In the genomic region with DNA sequence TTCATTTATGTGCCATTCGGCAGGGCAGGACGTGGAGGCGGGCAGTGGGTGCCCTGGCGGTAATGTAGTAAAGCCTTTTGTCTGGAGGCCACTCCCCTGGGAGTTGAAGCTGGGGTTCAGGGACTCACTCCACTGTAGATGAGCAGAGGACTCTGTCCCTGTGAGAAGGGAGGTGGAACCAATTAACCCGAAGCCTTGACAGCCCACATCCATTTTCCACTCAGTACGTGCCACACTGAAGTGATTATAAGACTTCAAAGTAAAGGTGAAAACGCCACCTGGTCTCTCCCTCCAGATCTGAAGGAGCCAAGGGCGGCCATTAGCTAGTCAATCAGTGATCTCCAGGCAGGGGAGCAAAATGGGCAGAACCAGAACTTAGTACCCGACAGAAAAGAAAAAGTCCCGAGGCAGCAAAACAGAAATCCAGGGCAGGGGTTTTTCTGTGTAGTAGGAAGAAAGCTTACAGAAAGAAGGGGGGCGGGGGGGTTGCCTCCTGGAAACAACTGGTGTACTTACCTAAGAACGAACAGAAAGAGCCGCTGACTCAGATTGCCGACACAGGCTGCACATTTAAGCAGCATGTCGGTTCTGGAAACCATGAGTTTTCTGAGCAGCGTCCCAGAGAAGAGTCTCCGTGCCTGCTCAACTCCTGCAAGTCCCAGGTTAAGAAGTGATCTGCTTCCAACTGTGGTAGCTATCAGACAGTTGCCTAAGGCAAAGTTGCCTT, we compare ENCODE assay signal across 7 mouse cellular contexts. TPM values are rescaled to one million over a fixed set of nuclear protein-coding genes. Genes with fewer than 3 reads are reported as not detected.
DNase-seq lines count a peak whose midpoint lies in the region; ATAC-seq and TF ChIP-seq lines count a peak whose summit lies in the region.

Slc11a2 (minus strand) TSS at position 677 of the 727 bp plus-strand sequence.

- H3K9ac ChIP-seq in MEL (ENCODE audit: control insufficient read depth, low read depth, low read length, poor library complexity, severe bottlenecking): peak within 1 kb of the TSS; percentile 70
- H3K9ac ChIP-seq in intestine, embryonic 15.5 days: peak within 1 kb of the TSS; percentile 49; the same call in 1 of the 2 replicates
- H3K9ac ChIP-seq in limb, embryonic 14.5 days (ENCODE audit: low read depth, low read length, severe bottlenecking): peak within 1 kb of the TSS; percentile 43; the same call in 1 of the 2 replicates
- H3K9ac ChIP-seq in neural tube, embryonic 14.5 days (replicated peaks; ENCODE audit: low read depth, low read length): no peak within 1 kb of the TSS

- peaks cover 0 to 15% of the 10 kb centered on the region in 2 experiments; a peak in 2 of 4 replicates for H3K36me3 ChIP-seq in MEL (ENCODE audit: control insufficient read depth in 1 of 2, insufficient read depth in 2 of 2, low read length in 2 of 2)
- no peaks in the 10 kb centered on the region for H3K36me3 ChIP-seq in intestine, embryonic 15.5 days
- no peaks in the 10 kb centered on the region for H3K36me3 ChIP-seq in limb, embryonic 14.5 days (ENCODE audit: control insufficient read depth, insufficient read depth, low read length)
- H3K36me3 ChIP-seq in neural tube, embryonic 14.5 days (ENCODE audit: control insufficient read depth, insufficient read depth, low read length): no peaks in the 10 kb centered on the region

- TF ChIP-seq EP300 in MEL (IDR thresholded peaks at IDR 0.05; ENCODE audit: low read depth in 1 of 2, low read length in 2 of 2): no peak

- intact Hi-C loops in gastrocnemius, postnatal 14 days (cut with DNase I; ENCODE audit: low total_unique reads): no loop called here

- ATAC-seq in intestine, embryonic 15.5 days: peak; percentile 38
- no peak for ATAC-seq in limb, embryonic 14.5 days (ENCODE audit: low FRiP score, low read depth)
- no peak for ATAC-seq in neural tube, embryonic 14.5 days (ENCODE audit: low read depth)

- no peak for DNase-seq in MEL (ENCODE audit: low read depth, low spot score)
- no peak for DNase-seq in gastrocnemius, postnatal 14 days
- no peak for DNase-seq in limb, embryonic 14.5 days (ENCODE audit: low spot score)
- no peak for DNase-seq in right cerebral cortex, postnatal 10 days (ENCODE audit: low spot score in 2 of 2)

- WGBS in intestine, embryonic 15.5 days: 21% methylated on average over 17 of the region's 17 CpGs
- 7% methylated on average over 17 of the region's 17 CpGs for WGBS in limb, embryonic 14.5 days
- 29% methylated on average over 17 of the region's 17 CpGs for WGBS in neural tube, embryonic 14.5 days

- H3K27ac ChIP-seq in MEL (ENCODE audit: control insufficient read depth, low read depth, low read length): no peak within 1 kb of the TSS
- H3K27ac ChIP-seq in bone marrow macrophage, adult 2 months (ENCODE audit: insufficient read depth, low read depth, low read length): no peak within 1 kb of the TSS
- H3K27ac ChIP-seq in intestine, embryonic 15.5 days: peak within 1 kb of the TSS; percentile 37; the same call in 1 of the 2 replicates
- H3K27ac ChIP-seq in limb, embryonic 14.5 days (replicated peaks; ENCODE audit: low read depth, low read length): no peak within 1 kb of the TSS
- no peak within 1 kb of the TSS for H3K27ac ChIP-seq in neural tube, embryonic 14.5 days (ENCODE audit: low read depth, low read length)

- TF ChIP-seq CTCF in MEL (IDR thresholded peaks at IDR 0.05 in 2 of 3, conservative IDR thresholded peaks at IDR 0.05 in 1 of 3; ENCODE audit: control insufficient read depth in 1 of 3, insufficient read depth in 1 of 3, low read depth in 2 of 3, low read length in 3 of 3, poor library complexity in 1 of 3, severe bottlenecking in 1 of 3): no peak
- TF ChIP-seq CTCF in bone marrow macrophage, adult 2 months (IDR thresholded peaks at IDR 0.05; ENCODE audit: low read depth, low read length): no peak

- peak within 1 kb of the TSS; percentile 70 to 73; a peak in 3 of 4 replicates for H3K4me3 ChIP-seq in MEL (ENCODE audit: control insufficient read depth in 1 of 2, insufficient read depth in 1 of 2, low read depth in 2 of 2, low read length in 2 of 2)
- H3K4me3 ChIP-seq in bone marrow macrophage, adult 2 months (ENCODE audit: insufficient read depth, low read length): peak within 1 kb of the TSS; percentile 70
- peak within 1 kb of the TSS; percentile 84 for H3K4me3 ChIP-seq in intestine, embryonic 15.5 days (replicated peaks)
- H3K4me3 ChIP-seq in limb, embryonic 14.5 days (replicated peaks; ENCODE audit: low read length): peak within 1 kb of the TSS; percentile 93
- no peak within 1 kb of the TSS; the same call in 1 of the 2 replicates for H3K4me3 ChIP-seq in neural tube, embryonic 14.5 days (ENCODE audit: low read depth, low read length)

- TF ChIP-seq RAD21 in MEL (IDR thresholded peaks at IDR 0.05; ENCODE audit: low read depth, low read length): no peak

- no peaks in the 10 kb centered on the region for H3K9me3 ChIP-seq in MEL (replicated peaks; ENCODE audit: insufficient read depth, low read length)
- H3K9me3 ChIP-seq in intestine, embryonic 15.5 days: no peaks in the 10 kb centered on the region
- H3K9me3 ChIP-seq in limb, embryonic 14.5 days (ENCODE audit: control insufficient read depth, low read length): no peaks in the 10 kb centered on the region
- H3K9me3 ChIP-seq in neural tube, embryonic 14.5 days (ENCODE audit: control insufficient read depth, low read length): no peaks in the 10 kb centered on the region

- peaks cover 29% of the 10 kb centered on the region for H3K79me2 ChIP-seq in MEL (ENCODE audit: control insufficient read depth, insufficient read depth, low read length, poor library complexity)

- H3K4me2 ChIP-seq in intestine, embryonic 15.5 days (replicated peaks): peak within 1 kb of the TSS; percentile 97
- H3K4me2 ChIP-seq in limb, embryonic 14.5 days (replicated peaks; ENCODE audit: low read depth, low read length, severe bottlenecking): peak within 1 kb of the TSS; percentile 89
- H3K4me2 ChIP-seq in neural tube, embryonic 14.5 days (ENCODE audit: low read depth, low read length): peak within 1 kb of the TSS; percentile 78; the same call in 1 of the 2 replicates

- H3K27me3 ChIP-seq in MEL (ENCODE audit: control insufficient read depth in 1 of 2, insufficient read depth in 2 of 2, low read length in 2 of 2): no peaks in the 10 kb centered on the region; a peak in 1 of 4 replicates
- no peaks in the 10 kb centered on the region for H3K27me3 ChIP-seq in intestine, embryonic 15.5 days (replicated peaks)
- H3K27me3 ChIP-seq in limb, embryonic 14.5 days (ENCODE audit: control insufficient read depth, insufficient read depth, low read length): no peaks in the 10 kb centered on the region
- peaks cover 10% of the 10 kb centered on the region for H3K27me3 ChIP-seq in neural tube, embryonic 14.5 days (ENCODE audit: control insufficient read depth, insufficient read depth, low read length)

- H3K4me1 ChIP-seq in MEL (ENCODE audit: control insufficient read depth in 1 of 2, insufficient read depth in 2 of 2, low read length in 2 of 2): peaks cover 14 to 20% of the 10 kb centered on the region in 2 experiments
- peaks cover 17% of the 10 kb centered on the region for H3K4me1 ChIP-seq in bone marrow macrophage, adult 2 months (ENCODE audit: control insufficient read depth, insufficient read depth, low read length)
- H3K4me1 ChIP-seq in intestine, embryonic 15.5 days (replicated peaks): peaks cover 21% of the 10 kb centered on the region
- H3K4me1 ChIP-seq in limb, embryonic 14.5 days (ENCODE audit: control insufficient read depth, insufficient read depth, low read length): peaks cover 14% of the 10 kb centered on the region
- peaks cover 14% of the 10 kb centered on the region for H3K4me1 ChIP-seq in neural tube, embryonic 14.5 days (ENCODE audit: control insufficient read depth, insufficient read depth, low read length)

- no peak for TF ChIP-seq POLR2A in MEL (IDR thresholded peaks at IDR 0.05; ENCODE audit: control insufficient read depth in 1 of 2, insufficient read depth in 1 of 2, low read depth in 1 of 2, low read length in 2 of 2, poor library complexity in 1 of 2)
- TF ChIP-seq POLR2A in bone marrow macrophage, adult 2 months (IDR thresholded peaks at IDR 0.05; ENCODE audit: borderline replicate concordance, low read depth, low read length): no peak
- TF ChIP-seq POLR2A in limb, embryonic 14.5 days (IDR thresholded peaks at IDR 0.05; ENCODE audit: borderline replicate concordance, extremely low read depth, insufficient read depth, insufficient read length): no peak

TF ChIP-seq in MEL, 35 proteins besides CTCF, POLR2A, EP300 and RAD21:
- TF ChIP-seq GATA1 (IDR thresholded peaks at IDR 0.05; ENCODE audit: low read depth, low read length) (no peak), CHD1 (IDR thresholded peaks at IDR 0.05; ENCODE audit: low read depth, low read length) (no peak), POLR2AphosphoS2 (IDR thresholded peaks at IDR 0.05; ENCODE audit: low read length) (no peak), JUND (IDR thresholded peaks at IDR 0.05; ENCODE audit: low read depth, low read length) (no peak), TAL1 (IDR thresholded peaks at IDR 0.05; ENCODE audit: low read length) (no peak), BHLHE40 (IDR thresholded peaks at IDR 0.05; ENCODE audit: borderline replicate concordance, low read depth, low read length) (no peak)

RNA-seq across cellular contexts. Expression of gene Slc11a2, which starts in this region (rescaled TPM):
- total RNA-seq in MEL (2012; rRNA removed): 52.7 and 69.0 TPM in 2 replicates
- 100 to 1,000 TPM in 1 of 2 experiments, not detected in 1; 112 TPM for polyA plus RNA-seq in MEL (2012; ENCODE audit: insufficient read depth in 1 of 2, insufficient read length in 2 of 2, low read depth in 1 of 2, low replicate concordance in 2 of 2, missing spikeins in 1 of 2)
- 64.3 and 68.0 TPM in 2 replicates for polyA plus RNA-seq in bone marrow macrophage, adult 2 months (2012; ENCODE audit: insufficient read depth, insufficient read length, missing spikeins)
- 10 to 100 TPM; 32.3 to 34.8 TPM for total RNA-seq in gastrocnemius, postnatal 14 days (2021)
- polyA plus RNA-seq in intestine, embryonic 15.5 days (2015; fragmentation: Nextera tagmentation; extraction: Ambion mirVana): 29.8 and 29.9 TPM in 2 replicates
- polyA plus RNA-seq in limb, embryonic 14.5 days (2012; rRNA removed): 30.3 and 41.1 TPM in 2 replicates
- polyA plus RNA-seq in limb, embryonic 14.5 days (2014; fragmentation: Nextera tagmentation; extraction: Ambion mirVana): 20.4 TPM in 2 replicates
- polyA plus RNA-seq in neural tube, embryonic 14.5 days (2014; fragmentation: Nextera tagmentation; extraction: Ambion mirVana): 20.5 and 21.4 TPM in 2 replicates
